Mouse (Mus musculus) splenic B cell, adult 2 months (primary cell): Measurements from ENCODE around the gene Mettl21e.
"Not testable (repeated sequence)": the region's sequence is repeated elsewhere in the genome, so short reads cannot be mapped to it uniquely, and the experiment has no call there.

ENCODE experiments used
- DNase-seq: peaks from one replicate; pipeline ENCODE4 v3.0.0-alpha.2; 2011; ENCODE audit warnings: low read depth, low spot score
- H3K27me3 ChIP-seq: 2 replicates; pipeline ENCODE4 v1.6.1; 2012; ENCODE audit warnings: mild to moderate bottlenecking, low read length, moderate library complexity, mixed read lengths; ENCODE audit not compliant: control insufficient read depth, poor library complexity, insufficient read depth, severe bottlenecking
- H3K36me3 ChIP-seq: 2 replicates; pipeline ENCODE4 v1.6.1; 2012; ENCODE audit warnings: mild to moderate bottlenecking, low read length, moderate library complexity, mixed read lengths; ENCODE audit not compliant: control insufficient read depth, poor library complexity, insufficient read depth, severe bottlenecking

Gene Mettl21e

GRCm38 (mm10) chr1:44218876-44219275 is at the start of gene Mettl21e:
Gene Mettl21e, minus strand, starts transcription at chr1:44218961.
- Histone ChIP-seq H3K27me3 (no peaks in the 10 kb centered on the region), H3K36me3 (no peaks in the 10 kb centered on the region)
- DNase-seq = no peak

- DNase-seq, H3K36me3 ChIP-seq, H3K27me3 ChIP-seq: not testable (repeated sequence)
Observed at GRCm38 (mm10) chr1:44240440-44240839, 21.7 kb upstream of the Mettl21e start.

DNA sequence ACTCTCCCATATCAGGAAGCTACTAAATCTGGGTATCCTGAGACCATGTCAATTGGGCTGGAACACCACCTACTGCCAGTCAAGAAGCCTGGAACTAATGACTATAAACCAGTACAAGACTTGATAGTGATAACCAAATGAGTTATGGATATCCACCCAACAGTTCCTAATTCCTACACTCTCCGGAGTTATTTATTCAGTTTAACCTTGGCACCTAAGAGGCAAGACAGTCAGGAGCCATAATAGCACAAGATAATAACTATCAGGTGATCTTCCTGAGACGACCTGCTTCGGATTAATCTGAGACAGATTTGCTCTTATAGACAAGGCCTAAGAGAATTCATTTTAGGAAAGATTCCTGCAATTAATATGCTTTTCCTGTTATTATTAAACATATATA is 21.2 kb upstream of the Mettl21e start:
- no peak for DNase-seq
- Histone ChIP-seq H3K27me3 (no peaks in the 10 kb centered on the region), H3K36me3 (no peaks in the 10 kb centered on the region)

DNA sequence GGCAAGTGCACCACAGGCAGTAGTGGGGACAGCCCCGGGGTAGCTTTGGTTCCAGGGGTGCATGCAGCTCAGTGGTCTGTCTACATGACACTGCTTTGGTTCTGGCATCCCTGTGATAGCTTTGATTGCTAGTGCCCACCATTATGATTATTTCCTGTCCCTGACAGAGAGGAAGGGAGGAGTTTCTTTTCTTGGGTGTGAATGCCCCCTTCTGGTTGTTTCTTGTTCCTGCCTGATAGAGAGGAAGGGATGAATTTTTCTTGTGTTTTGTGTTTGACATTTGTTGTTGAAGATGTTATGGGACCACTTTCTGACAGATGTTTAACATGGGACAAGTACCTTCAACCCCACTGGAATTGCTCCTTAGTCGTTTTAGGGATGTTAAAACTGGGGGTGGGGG is 18.5 kb upstream of the Mettl21e start:
- Histone ChIP-seq H3K36me3 (no peaks in the 10 kb centered on the region), H3K27me3 (no peaks in the 10 kb centered on the region)
- DNase-seq = peak; percentile 8

GRCm38 (mm10) chr1:44235311-44235710 is 16.6 kb upstream of the Mettl21e start:
- Histone ChIP-seq H3K36me3 (no peaks in the 10 kb centered on the region), H3K27me3 (no peaks in the 10 kb centered on the region)
- no peak for DNase-seq

DNA sequence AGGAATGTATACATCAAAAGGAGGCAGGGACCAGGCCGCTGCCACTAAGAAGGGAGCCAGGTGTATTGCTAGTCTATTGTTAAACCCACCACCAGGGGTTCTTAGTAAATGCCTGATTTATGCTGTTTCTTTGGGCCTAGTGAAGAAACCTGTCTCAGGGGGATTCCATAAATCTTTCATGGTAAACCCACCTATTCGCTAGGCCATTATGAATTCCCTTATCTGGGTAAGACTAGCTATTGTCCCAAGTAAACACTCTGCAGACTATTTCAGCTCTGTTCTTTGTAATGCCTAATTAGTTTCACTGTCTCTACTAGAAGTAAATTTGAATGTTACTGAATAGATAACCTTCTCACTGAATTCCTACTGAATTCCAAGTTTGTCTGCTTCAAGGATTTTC is 15.8 kb upstream of the Mettl21e start:
- H3K36me3 ChIP-seq, H3K27me3 ChIP-seq, DNase-seq: not testable (repeated sequence)

- Histone ChIP-seq H3K36me3 (no peaks in the 10 kb centered on the region), H3K27me3 (no peaks in the 10 kb centered on the region)
- no peak for DNase-seq
Observed at GRCm38 (mm10) chr1:44229044-44229443, 10.3 kb upstream of the Mettl21e start.

DNA sequence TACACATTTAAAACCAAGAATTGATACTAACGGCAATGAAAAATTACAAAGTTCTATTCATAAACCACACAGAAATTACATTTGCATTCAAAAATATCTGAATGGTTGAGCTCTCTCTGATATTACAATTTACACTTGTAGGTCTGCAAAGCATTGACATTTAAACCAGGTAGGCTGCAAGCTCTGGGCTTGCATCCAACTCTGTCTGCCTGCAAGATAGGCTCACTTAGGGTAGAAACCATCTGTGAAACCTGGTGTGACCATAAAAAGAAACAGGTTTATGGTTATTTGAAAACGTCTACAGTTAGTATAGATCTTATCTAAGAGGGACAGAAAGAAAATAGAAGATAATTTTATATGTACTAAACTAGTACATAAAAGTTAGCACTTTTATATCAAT is 1.6 kb downstream of the Mettl21e start:
- no peak for DNase-seq
- Histone ChIP-seq H3K27me3 (no peaks in the 10 kb centered on the region), H3K36me3 (no peaks in the 10 kb centered on the region)

- DNase-seq = no peak
- Histone ChIP-seq H3K27me3 (no peaks in the 10 kb centered on the region), H3K36me3 (no peaks in the 10 kb centered on the region)
Observed at GRCm38 (mm10) chr1:44216352-44217116, 2.2 kb downstream of the Mettl21e start.

DNA sequence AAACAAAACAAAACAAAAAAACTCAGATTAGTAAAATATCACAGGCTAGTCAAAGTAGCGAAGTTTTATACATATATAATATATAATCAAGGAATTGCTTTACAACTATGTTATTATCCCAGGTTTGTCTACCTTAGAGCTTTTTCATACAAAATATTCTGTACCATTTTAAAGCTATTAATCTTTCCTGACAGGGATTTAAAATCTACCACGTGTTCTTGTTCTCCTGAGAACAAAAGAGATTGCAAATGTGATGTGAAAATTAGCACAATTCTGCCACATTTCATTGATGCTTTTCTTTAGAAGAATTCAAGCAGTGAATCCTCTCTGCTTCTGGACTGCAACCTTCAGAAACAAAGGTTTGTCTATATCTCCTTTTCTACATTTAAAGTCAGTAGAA is 4.3 kb downstream of the Mettl21e start:
- DNase-seq = no peak
- H3K36me3 ChIP-seq = no peaks in the 10 kb centered on the region
- H3K27me3 ChIP-seq = no peaks in the 10 kb centered on the region

- no peak for DNase-seq
- Histone ChIP-seq H3K36me3 (no peaks in the 10 kb centered on the region), H3K27me3 (no peaks in the 10 kb centered on the region)
Observed at GRCm38 (mm10) chr1:44202876-44203275, 15.9 kb downstream of the Mettl21e start.

DNA sequence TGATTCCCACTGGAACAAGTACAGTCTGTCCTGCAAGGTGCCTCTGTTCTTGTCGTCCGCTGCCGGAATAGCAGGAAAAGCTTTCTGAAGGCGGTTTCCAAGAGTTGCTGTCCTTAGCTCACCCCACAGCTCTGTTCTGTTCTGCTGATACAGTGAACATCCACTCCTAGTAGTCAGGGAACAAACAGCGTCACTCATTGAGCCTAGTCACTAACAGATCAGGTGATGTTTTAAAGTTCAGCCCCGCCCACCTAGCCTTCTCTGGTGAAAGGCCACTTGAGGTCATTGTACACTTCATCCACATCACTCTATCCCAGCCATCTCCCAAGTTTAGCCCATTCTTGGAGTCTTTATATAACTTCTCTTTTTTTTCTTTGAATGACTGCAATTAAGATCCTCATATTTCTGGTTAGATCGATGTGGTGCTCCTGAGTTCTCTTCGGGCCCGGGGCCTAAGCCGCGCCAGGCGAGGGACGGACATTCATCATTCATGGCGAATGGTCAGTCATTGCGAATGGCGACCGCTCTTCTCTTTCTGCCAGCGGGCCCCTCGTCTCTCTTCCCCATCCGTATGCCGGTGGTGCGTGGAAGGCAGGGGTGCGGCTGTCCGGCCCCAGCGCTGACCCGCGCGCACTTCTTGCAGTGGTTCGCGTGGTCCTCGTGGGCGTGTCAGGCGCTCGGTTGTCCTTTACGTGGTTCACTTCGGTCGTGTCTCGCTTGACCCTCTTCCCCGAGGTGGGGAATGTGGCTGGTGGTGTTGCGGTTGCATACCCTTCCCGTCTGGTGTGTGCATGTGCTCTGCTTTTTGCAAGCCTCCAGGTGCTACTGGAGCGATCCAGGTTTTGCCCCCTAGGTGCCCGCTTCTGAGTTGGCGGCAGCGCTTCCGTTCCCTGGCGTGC is 20.2 kb downstream of the Mettl21e start:
- Histone ChIP-seq H3K36me3 (no peaks in the 10 kb centered on the region), H3K27me3 (no peaks in the 10 kb centered on the region)
- peak; percentile 44 for DNase-seq

DNA sequence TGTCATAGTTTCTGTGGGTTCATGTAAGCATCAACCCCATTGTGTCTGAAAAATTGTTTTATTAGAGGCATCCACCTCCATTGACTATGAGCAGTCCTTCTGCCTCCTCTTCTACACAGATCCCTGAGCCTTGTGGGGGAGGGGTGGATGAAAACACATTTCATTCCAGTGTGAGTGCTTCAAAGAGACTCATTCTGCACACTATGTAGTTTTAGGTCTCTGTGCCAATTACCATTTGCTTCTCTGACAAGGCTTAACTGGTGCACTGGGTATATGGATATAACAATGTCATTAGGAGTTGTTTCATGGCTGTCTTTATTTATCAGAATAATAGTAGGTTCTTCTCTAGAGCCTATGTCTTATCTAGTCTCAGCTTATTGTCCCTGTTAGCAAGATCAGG is 32.4 kb downstream of the Mettl21e start:
- no peak for DNase-seq
- Histone ChIP-seq H3K36me3 (no peaks in the 10 kb centered on the region), H3K27me3 (no peaks in the 10 kb centered on the region)

DNA sequence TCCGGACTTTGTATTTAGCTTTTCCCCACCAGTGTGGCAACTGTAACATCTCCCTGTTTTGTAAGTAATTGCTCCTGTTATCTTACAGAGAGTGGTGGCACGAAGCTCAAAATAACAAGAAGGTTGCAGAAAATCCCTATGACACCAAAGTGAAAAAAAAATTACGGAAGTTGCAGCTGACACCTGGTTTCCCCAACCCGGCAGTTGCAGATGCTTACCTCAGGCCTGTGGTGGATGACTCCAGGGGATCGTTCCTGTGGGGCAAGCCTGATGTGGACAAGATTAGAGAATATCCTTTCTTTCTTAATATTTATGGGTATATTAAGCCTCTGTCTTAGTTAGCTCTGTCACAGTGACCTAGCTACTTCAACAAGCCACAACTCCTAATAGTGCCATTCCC is 40.7 kb downstream of the Mettl21e start:
- DNase-seq = no peak
- H3K36me3 ChIP-seq = peaks cover 3% of the 10 kb centered on the region; the same call in 1 of the 2 replicates
- H3K27me3 ChIP-seq = no peaks in the 10 kb centered on the region

DNA sequence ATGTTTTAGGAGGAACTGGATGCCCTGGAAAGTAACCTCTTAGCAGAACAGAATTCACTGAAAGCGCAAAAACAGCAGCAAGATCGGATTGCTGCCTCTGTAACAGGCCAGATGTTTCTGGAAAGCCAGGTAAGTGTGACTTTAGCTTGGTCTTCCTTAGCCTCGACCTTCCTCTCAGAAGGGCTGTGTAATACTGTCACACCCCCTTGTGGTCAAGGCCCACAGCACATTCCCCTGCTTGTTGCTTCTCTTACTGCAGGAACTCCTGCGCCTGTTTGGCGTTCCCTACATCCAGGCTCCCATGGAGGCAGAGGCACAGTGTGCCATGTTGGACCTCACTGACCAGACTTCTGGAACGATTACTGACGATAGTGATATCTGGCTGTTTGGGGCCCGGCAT is 44.9 kb downstream of the Mettl21e start:
- Histone ChIP-seq H3K27me3 (no peaks in the 10 kb centered on the region), H3K36me3 (peaks cover 8% of the 10 kb centered on the region; the same call in 1 of the 2 replicates)
- DNase-seq = peak; percentile 35
